ENCODE assay signal across 10 mouse cellular contexts in the genomic region with DNA sequence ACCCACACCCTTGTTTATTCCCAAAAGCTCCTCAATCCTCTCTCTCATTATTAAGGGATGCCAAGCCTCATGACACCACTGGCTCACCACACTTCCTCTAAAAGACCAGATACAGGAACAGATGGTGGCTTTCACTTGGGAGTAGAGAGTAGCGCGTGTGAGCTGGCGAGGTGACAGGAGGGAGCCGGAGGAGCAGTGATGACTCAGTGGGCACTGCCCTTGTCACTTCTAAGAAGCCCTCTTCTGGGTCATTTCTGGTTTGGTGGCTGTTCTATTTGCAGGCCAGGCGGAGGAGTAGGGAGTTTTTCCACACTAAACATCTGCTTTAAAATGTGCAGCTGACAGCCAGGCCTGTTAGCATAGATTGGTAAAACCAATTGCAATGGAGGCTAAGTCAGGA. TPM values are rescaled to one million over a fixed set of nuclear protein-coding genes. Genes with fewer than 3 reads are reported as not detected.
DNase-seq lines count a peak whose midpoint lies in the region; ATAC-seq and TF ChIP-seq lines count a peak whose summit lies in the region.
"Had no signal": no experiment of that assay in that cellular context is flagged by ENCODE, and none has a peak within 500 bp of the region (broad histone marks: within the 10 kb centered on the region; RNA-seq: fewer than 3 reads in every experiment).

No protein-coding gene starts in this region.

- no peak for ATAC-seq in intestine, postnatal 0 days
- no peak for ATAC-seq in intestine, embryonic 15.5 days
- no peak for ATAC-seq in heart, embryonic 13.5 days (ENCODE audit: extremely low read depth, insufficient number of reproducible peaks, low FRiP score, low TSS enrichment)
- peak; percentile 59 for ATAC-seq in megakaryocyte progenitor cell, adult 5-6 weeks (replicated peaks; ENCODE audit: poor library complexity)
- ATAC-seq in forebrain, embryonic 15.5 days (replicated peaks), result no peak
- ATAC-seq: Patski had no signal

- H3K79me2 ChIP-seq in C2C12 (ENCODE audit: control insufficient read depth, insufficient read depth), result no peaks in the 10 kb centered on the region

- H3K9me3 ChIP-seq in intestine, postnatal 0 days (ENCODE audit: control insufficient read depth), result no peaks in the 10 kb centered on the region
- no peaks in the 10 kb centered on the region for H3K9me3 ChIP-seq in intestine, embryonic 15.5 days
- no peaks in the 10 kb centered on the region for H3K9me3 ChIP-seq in heart, embryonic 13.5 days
- no peaks in the 10 kb centered on the region for H3K9me3 ChIP-seq in forebrain, embryonic 15.5 days
- H3K9me3 ChIP-seq: liver, embryonic 13.5 days had no signal

- no peak overlapping the region for H3ac ChIP-seq in C2C12 (ENCODE audit: control insufficient read depth, insufficient read length, low read depth)

- H3K9ac ChIP-seq in intestine, postnatal 0 days (ENCODE audit: low read depth, low read length), result no peak overlapping the region
- H3K9ac ChIP-seq in intestine, embryonic 15.5 days, result no peak overlapping the region
- H3K9ac ChIP-seq in heart, embryonic 13.5 days, result peak overlapping the region; percentile 76
- no peak overlapping the region for H3K9ac ChIP-seq in forebrain, embryonic 15.5 days (replicated peaks)
- H3K9ac ChIP-seq: liver, embryonic 13.5 days had no signal

- no peak for TF ChIP-seq CTCF in intestine, postnatal 0 days (IDR thresholded peaks at IDR 0.05; ENCODE audit: low read depth)
- TF ChIP-seq CTCF in C2C12 (IDR thresholded peaks at IDR 0.05; ENCODE audit: control insufficient read depth, insufficient read depth, insufficient read length), result no peak

- H3K4me3 ChIP-seq in intestine, postnatal 0 days (ENCODE audit: low read depth, low read length), result no peak overlapping the region
- H3K4me3 ChIP-seq in intestine, embryonic 15.5 days (replicated peaks), result no peak overlapping the region
- no peak overlapping the region for H3K4me3 ChIP-seq in C2C12 (ENCODE audit: insufficient read depth, poor library complexity, severe bottlenecking)
- no peak overlapping the region for H3K4me3 ChIP-seq in heart, embryonic 13.5 days
- H3K4me3 ChIP-seq in forebrain, embryonic 15.5 days, result no peak overlapping the region
- H3K4me3 ChIP-seq: liver, embryonic 13.5 days had no signal

- H3K27me3 ChIP-seq in intestine, postnatal 0 days (replicated peaks; ENCODE audit: control insufficient read depth, insufficient read depth, low read length), result no peaks in the 10 kb centered on the region
- no peaks in the 10 kb centered on the region for H3K27me3 ChIP-seq in intestine, embryonic 15.5 days (replicated peaks)
- no peaks in the 10 kb centered on the region for H3K27me3 ChIP-seq in C2C12 (ENCODE audit: control insufficient read depth, insufficient read depth, insufficient read length)
- no peaks in the 10 kb centered on the region for H3K27me3 ChIP-seq in heart, embryonic 13.5 days (replicated peaks)
- H3K27me3 ChIP-seq in forebrain, embryonic 15.5 days, result no peaks in the 10 kb centered on the region
- H3K27me3 ChIP-seq: liver, embryonic 13.5 days; Patski had no signal

- H3K27ac ChIP-seq in intestine, postnatal 0 days (ENCODE audit: low read depth, low read length), result peak overlapping the region; percentile 1; the same call in 1 of the 2 replicates
- no peak overlapping the region for H3K27ac ChIP-seq in intestine, embryonic 15.5 days
- peak overlapping the region; percentile 87 for H3K27ac ChIP-seq in heart, embryonic 13.5 days (replicated peaks)
- H3K27ac ChIP-seq in forebrain, embryonic 15.5 days (replicated peaks), result no peak overlapping the region
- H3K27ac ChIP-seq: liver, embryonic 13.5 days had no signal

- peaks cover 15% of the 10 kb centered on the region; the same call in 1 of the 2 replicates for H3K4me1 ChIP-seq in intestine, postnatal 0 days (replicated peaks; ENCODE audit: control insufficient read depth, insufficient read depth, low read length)
- peaks cover 61% of the 10 kb centered on the region for H3K4me1 ChIP-seq in intestine, embryonic 15.5 days (replicated peaks)
- H3K4me1 ChIP-seq in heart, embryonic 13.5 days, result peaks cover 100% of the 10 kb centered on the region
- peaks cover 9% of the 10 kb centered on the region for H3K4me1 ChIP-seq in forebrain, embryonic 15.5 days

- no peak overlapping the region for H3K4me2 ChIP-seq in intestine, postnatal 0 days (replicated peaks; ENCODE audit: low read depth)
- no peak overlapping the region for H3K4me2 ChIP-seq in intestine, embryonic 15.5 days (replicated peaks)
- peak overlapping the region; percentile 76 for H3K4me2 ChIP-seq in heart, embryonic 13.5 days
- H3K4me2 ChIP-seq in forebrain, embryonic 15.5 days (replicated peaks), result no peak overlapping the region
- H3K4me2 ChIP-seq: liver, embryonic 13.5 days had no signal

- DNase-seq in brain, adult 2 months (ENCODE audit: low read depth, low spot score), result peak; percentile 98
- DNase-seq in frontal cortex, postnatal 14 days (ENCODE audit: low spot score in 2 of 2), result no peak
- DNase-seq: liver, embryonic 13.5 days had no signal

- 41% methylated on average over 5 of the region's 5 CpGs for WGBS in intestine, postnatal 0 days
- 53% methylated on average over 5 of the region's 5 CpGs for WGBS in intestine, embryonic 15.5 days
- 24% methylated on average over 5 of the region's 5 CpGs for WGBS in heart, embryonic 13.5 days
- WGBS in forebrain, embryonic 15.5 days, result 59% methylated on average over 5 of the region's 5 CpGs

- H3K79me3 ChIP-seq in C2C12 (ENCODE audit: low read depth), result no peaks in the 10 kb centered on the region

- peaks cover 9% of the 10 kb centered on the region; the same call in 1 of the 2 replicates for H3K36me3 ChIP-seq in intestine, postnatal 0 days (ENCODE audit: control insufficient read depth, insufficient read depth)
- H3K36me3 ChIP-seq in intestine, embryonic 15.5 days, result peaks cover 4% of the 10 kb centered on the region
- H3K36me3 ChIP-seq in C2C12 (ENCODE audit: control insufficient read depth, insufficient read depth), result no peaks in the 10 kb centered on the region
- peaks cover 87% of the 10 kb centered on the region for H3K36me3 ChIP-seq in heart, embryonic 13.5 days
- H3K36me3 ChIP-seq in forebrain, embryonic 15.5 days, result no peaks in the 10 kb centered on the region

TF ChIP-seq in C2C12, 6 proteins besides CTCF, POLR2A, EP300 and RAD21:
- TF ChIP-seq MYOD1 (IDR thresholded peaks at IDR 0.05; ENCODE audit: control insufficient read depth, insufficient read length, low read depth), result peak; percentile 30
- no peak for TF ChIP-seq MYOG (IDR thresholded peaks at IDR 0.05; ENCODE audit: control insufficient read depth, extremely low read depth, insufficient read length)
- TF ChIP-seq FOSL1 (IDR thresholded peaks at IDR 0.05; ENCODE audit: insufficient read depth, low read length, poor library complexity, severe bottlenecking), result no peak
- TF ChIP-seq MAX (IDR thresholded peaks at IDR 0.05), result no peak
TF ChIP-seq in C2C12: peak in this region for 1.

RNA-seq across cellular contexts. Expression of gene Igf2r, which starts 11.5 kb away (rescaled TPM):
- 25.1 and 28.7 TPM in 2 replicates for polyA plus RNA-seq in intestine, postnatal 0 days (2015; fragmentation: Nextera tagmentation; extraction: Ambion mirVana)
- 37.5 and 38.9 TPM in 2 replicates for polyA plus RNA-seq in intestine, embryonic 15.5 days (2015; fragmentation: Nextera tagmentation; extraction: Ambion mirVana)
- polyA plus RNA-seq in C2C12 (2012; fragmentation: generic; extraction: Trizol), result 2.3 TPM
- 142 and 143 TPM in 2 replicates for polyA plus RNA-seq in heart, embryonic 13.5 days (2015; fragmentation: Nextera tagmentation; extraction: Ambion mirVana)
- total RNA-seq in megakaryocyte progenitor cell, adult 5-6 weeks (2015), result 1.2 and 2.6 TPM in 2 replicates
- total RNA-seq in megakaryocyte progenitor cell, adult 5-6 weeks (2017), result 3.0 and 4.1 TPM in 2 replicates
- 10.8 and 11.0 TPM in 2 replicates for polyA plus RNA-seq in forebrain, embryonic 15.5 days (2015; fragmentation: Nextera tagmentation; extraction: Ambion mirVana)

Comparison
In these comparisons a context has a peak if more than half of its experiments do, and no peak if none do; other contexts are left out.
1. H3K27ac ChIP-seq: peak in intestine, postnatal 0 days (single experiment) and heart, embryonic 13.5 days (single experiment); none in intestine, embryonic 15.5 days (single experiment) and forebrain, embryonic 15.5 days (single experiment).